In the genomic region with DNA sequence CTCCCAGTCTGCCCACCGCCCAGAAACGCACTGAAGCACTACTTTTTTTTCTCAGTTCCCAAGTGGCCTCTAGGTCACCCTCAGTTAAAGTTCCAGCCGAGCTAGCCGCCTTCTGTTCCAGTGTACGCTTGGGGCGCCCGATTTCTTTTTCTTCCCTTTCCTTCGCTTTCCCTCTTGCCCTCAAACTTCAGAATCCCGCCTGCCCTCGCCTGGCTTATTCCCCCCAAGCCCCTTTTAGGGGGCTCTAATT, we compare ENCODE assay signal across 8 mouse cellular contexts. TPM values are rescaled to one million over a fixed set of nuclear protein-coding genes. Genes with fewer than 3 reads are reported as not detected.
DNase-seq lines count a peak whose midpoint lies in the region; ATAC-seq lines count a peak whose summit lies in the region.

No protein-coding gene starts in this region.

- H3K27ac ChIP-seq in hindbrain, embryonic 12.5 days, result peak overlapping the region; percentile 80
- peak overlapping the region; percentile 79 for H3K27ac ChIP-seq in neural tube, embryonic 15.5 days (replicated peaks)

- peak overlapping the region; percentile 65 for H3K9ac ChIP-seq in hindbrain, embryonic 12.5 days
- H3K9ac ChIP-seq in neural tube, embryonic 15.5 days (replicated peaks), result peak overlapping the region; percentile 70

- peaks cover 97% of the 10 kb centered on the region for H3K27me3 ChIP-seq in hindbrain, embryonic 12.5 days
- no peaks in the 10 kb centered on the region for H3K27me3 ChIP-seq in neural tube, embryonic 15.5 days (replicated peaks)

- H3K9me3 ChIP-seq in hindbrain, embryonic 12.5 days (replicated peaks), result no peaks in the 10 kb centered on the region
- no peaks in the 10 kb centered on the region for H3K9me3 ChIP-seq in neural tube, embryonic 15.5 days (replicated peaks)

- H3K4me3 ChIP-seq in hindbrain, embryonic 12.5 days, result peak overlapping the region; percentile 47
- peak overlapping the region; percentile 81 for H3K4me3 ChIP-seq in neural tube, embryonic 15.5 days (replicated peaks)

- H3K36me3 ChIP-seq in hindbrain, embryonic 12.5 days, result no peaks in the 10 kb centered on the region
- H3K36me3 ChIP-seq in neural tube, embryonic 15.5 days, result peaks cover 11% of the 10 kb centered on the region; the same call in 1 of the 2 replicates

- H3K4me1 ChIP-seq in hindbrain, embryonic 12.5 days, result peaks cover 9% of the 10 kb centered on the region
- H3K4me1 ChIP-seq in neural tube, embryonic 15.5 days, result peaks cover 84% of the 10 kb centered on the region

- peak overlapping the region; percentile 46 for H3K4me2 ChIP-seq in hindbrain, embryonic 12.5 days (replicated peaks)
- peak overlapping the region; percentile 85 for H3K4me2 ChIP-seq in neural tube, embryonic 15.5 days

- peak; percentile 51 for DNase-seq in kidney, adult 11 months
- no peak for DNase-seq in kidney, adult 18-20 months
- DNase-seq in kidney, postnatal 4 days, result peak; percentile 64 to 72
- DNase-seq in cerebellum, postnatal 25 days, result no peak
- no peak for DNase-seq in right cerebral cortex, postnatal 25 days
- no peak for DNase-seq in ovary, postnatal 36 days (ENCODE audit: low spot score)

- 1% methylated on average over 10 of the region's 10 CpGs for WGBS in hindbrain, embryonic 12.5 days
- WGBS in neural tube, embryonic 15.5 days, result 7% methylated on average over 10 of the region's 10 CpGs

- ATAC-seq in hindbrain, embryonic 12.5 days (ENCODE audit: low FRiP score), result no peak
- ATAC-seq in neural tube, embryonic 15.5 days (ENCODE audit: low FRiP score), result no peak

RNA-seq across cellular contexts. Expression of a gene that starts 1.3 kb away (rescaled TPM):
- polyA plus RNA-seq in hindbrain, embryonic 12.5 days (2016; fragmentation: Nextera tagmentation; extraction: Ambion mirVana), result 53.4 and 82.9 TPM in 2 replicates
- polyA plus RNA-seq in neural tube, embryonic 15.5 days (2015; fragmentation: Nextera tagmentation; extraction: Ambion mirVana), result 26.8 and 73.9 TPM in 2 replicates

RNA-seq across cellular contexts. Expression of a gene that starts 5.5 kb away (rescaled TPM):
- 18.7 and 20.5 TPM in 2 replicates for polyA plus RNA-seq in hindbrain, embryonic 12.5 days (2016; fragmentation: Nextera tagmentation; extraction: Ambion mirVana)
- 10.3 and 15.0 TPM in 2 replicates for polyA plus RNA-seq in neural tube, embryonic 15.5 days (2015; fragmentation: Nextera tagmentation; extraction: Ambion mirVana)

RNA-seq across cellular contexts. Expression of a gene that starts 10.1 kb away (rescaled TPM):
- polyA plus RNA-seq in hindbrain, embryonic 12.5 days (2016; fragmentation: Nextera tagmentation; extraction: Ambion mirVana), result 13.7 and 19.5 TPM in 2 replicates
- 10.7 and 14.6 TPM in 2 replicates for polyA plus RNA-seq in neural tube, embryonic 15.5 days (2015; fragmentation: Nextera tagmentation; extraction: Ambion mirVana)

RNA-seq across cellular contexts. Expression of a gene that starts 10.1 kb away (rescaled TPM):
- polyA plus RNA-seq in hindbrain, embryonic 12.5 days (2016; fragmentation: Nextera tagmentation; extraction: Ambion mirVana), result not detected in 2 replicates
- polyA plus RNA-seq in neural tube, embryonic 15.5 days (2015; fragmentation: Nextera tagmentation; extraction: Ambion mirVana), result not detected in 2 replicates

RNA-seq across cellular contexts. Expression of a gene that starts 11.5 kb away (rescaled TPM):
- polyA plus RNA-seq in hindbrain, embryonic 12.5 days (2016; fragmentation: Nextera tagmentation; extraction: Ambion mirVana), result 6.9 and 12.5 TPM in 2 replicates
- polyA plus RNA-seq in neural tube, embryonic 15.5 days (2015; fragmentation: Nextera tagmentation; extraction: Ambion mirVana), result 2.3 and 5.7 TPM in 2 replicates

Comparison
In these comparisons a context has a peak if more than half of its experiments do, and no peak if none do; other contexts are left out.
1. DNase-seq: peak in kidney, adult 11 months (single experiment) and kidney, postnatal 4 days (2 of 2); none in kidney, adult 18-20 months (single experiment), cerebellum, postnatal 25 days (0 of 2), right cerebral cortex, postnatal 25 days (single experiment) and ovary, postnatal 36 days (single experiment).